Mouse (Mus musculus): ENCODE data around the gene Nup107. TPM values are rescaled to one million over a fixed set of nuclear protein-coding genes. Genes with fewer than 3 reads are reported as not detected.

Gene Nup107
- total RNA-seq, 2 experiments from 2014 or later, result 7.8 to 9.5 TPM

- no peak for DNase-seq
- intact Hi-C loops (cut with DNase I), result no loop called here
These were observed 11.7 kb upstream of the Nup107 start for GRCm38 (mm10) chr10:117803870-117804850.

- DNase-seq, result no peak
- intact Hi-C loops (cut with DNase I), result no loop called here
These were observed 9.4 kb upstream of the Nup107 start for GRCm38 (mm10) chr10:117801886-117802285.

GRCm38 (mm10) chr10:117799806-117800205 lies 7.3 kb upstream of the Nup107 start:
- DNase-seq, result no peak
- intact Hi-C loops (cut with DNase I), result no loop called here

GRCm38 (mm10) chr10:117798436-117799035 lies 6.0 kb upstream of the Nup107 start:
- intact Hi-C loops (cut with DNase I), result no loop called here
- DNase-seq, result no peak

GRCm38 (mm10) chr10:117797684-117798083 lies 5.2 kb upstream of the Nup107 start:
- no peak for DNase-seq
- intact Hi-C loops (cut with DNase I), result no loop called here

- intact Hi-C loops (cut with DNase I), result no loop called here
- no peak for DNase-seq
These were observed 4.6 kb upstream of the Nup107 start for GRCm38 (mm10) chr10:117797106-117797505.

GRCm38 (mm10) chr10:117796181-117796580 lies 3.7 kb upstream of the Nup107 start:
- intact Hi-C loops (cut with DNase I), result no loop called here
- DNase-seq, result no peak

GRCm38 (mm10) chr10:117795206-117795605 lies 2.7 kb upstream of the Nup107 start:
- intact Hi-C loops (cut with DNase I), result no loop called here
- DNase-seq, result no peak

- DNase-seq, result no peak
- intact Hi-C loops (cut with DNase I), result loop anchor here (2.0 to 5.0 kb wide), 4 partner anchors 51 to 317 kb away; no protein-coding TSS in a partner anchor
These were observed 1.0 kb upstream of the Nup107 start for GRCm38 (mm10) chr10:117793436-117794030.

GRCm38 (mm10) chr10:117791171-117791470 lies 1.4 kb downstream of the Nup107 start:
- no peak for DNase-seq
- intact Hi-C loops (cut with DNase I), result loop anchor here (5.0 kb wide), 2 partner anchors 216 to 271 kb away; no protein-coding TSS in a partner anchor

- intact Hi-C loops (cut with DNase I), result loop anchor here (5.0 kb wide), 2 partner anchors 217 to 272 kb away; no protein-coding TSS in a partner anchor
- DNase-seq, result no peak
These were observed 1.9 kb downstream of the Nup107 start for GRCm38 (mm10) chr10:117790421-117791170.

GRCm38 (mm10) chr10:117790011-117790410 lies 2.5 kb downstream of the Nup107 start:
- intact Hi-C loops (cut with DNase I), result loop anchor here (5.0 kb wide), 2 partner anchors 217 to 272 kb away; no protein-coding TSS in a partner anchor

GRCm38 (mm10) chr10:117784646-117785045 lies 7.9 kb downstream of the Nup107 start:
- intact Hi-C loops (cut with DNase I), result no loop called here
- no peak for DNase-seq

More at GRCm38 (mm10) chr10:117790011-117790410, 2.5 kb downstream of the Nup107 start:
- DNase-seq, result no peak

GRCm38 (mm10) chr10:117783786-117784420 lies 8.6 kb downstream of the Nup107 start:
- intact Hi-C loops (cut with DNase I), result no loop called here
- DNase-seq, result no peak

- intact Hi-C loops (cut with DNase I), result no loop called here
- DNase-seq, result no peak
These were observed 9.8 kb downstream of the Nup107 start for GRCm38 (mm10) chr10:117782491-117783260.

- intact Hi-C loops (cut with DNase I), result no loop called here
- DNase-seq, result no peak
These were observed 10.4 kb downstream of the Nup107 start for GRCm38 (mm10) chr10:117782056-117782455.

- DNase-seq, result no peak
- intact Hi-C loops (cut with DNase I), result no loop called here
These were observed 11.3 kb downstream of the Nup107 start for GRCm38 (mm10) chr10:117781021-117781725.

GRCm38 (mm10) chr10:117780306-117780911 lies 12.1 kb downstream of the Nup107 start:
- intact Hi-C loops (cut with DNase I), result no loop called here
- DNase-seq, result no peak
